Mouse (Mus musculus): ENCODE data around the gene Antxr2. TPM values are rescaled to one million over a fixed set of nuclear protein-coding genes. Genes with fewer than 3 reads are reported as not detected.

The Antxr2 gene
- total and polyA plus RNA-seq, 3 experiments: 4.3 to 5.0 TPM; not detected in 1

GRCm38 (mm10) chr5:97995881-97996280 is 35.0 kb downstream of the Antxr2 start:
- Histone ChIP-seq H3K4me1 (ENCODE audit: control insufficient read depth in 1 of 2, insufficient read depth in 2 of 2, low read length in 2 of 2) (no peaks in the 10 kb centered on the region), H3K27me3 (ENCODE audit: control insufficient read depth in 1 of 2, insufficient read depth in 2 of 2, low read length in 2 of 2) (no peaks in the 10 kb centered on the region), H3K36me3 (ENCODE audit: control insufficient read depth in 1 of 2, insufficient read depth in 2 of 2, low read length in 2 of 2) (no peaks in the 10 kb centered on the region; a peak in 1 of 4 replicates), H3K4me3 (ENCODE audit: control insufficient read depth in 1 of 2, insufficient read depth in 1 of 2, low read depth in 2 of 2, low read length in 2 of 2) (no peak overlapping the region), H3K9ac (ENCODE audit: control insufficient read depth, low read depth, low read length, poor library complexity, severe bottlenecking) (no peak overlapping the region), H3K79me2 (ENCODE audit: control insufficient read depth, insufficient read depth, low read length, poor library complexity) (no peaks in the 10 kb centered on the region), H3K27ac (ENCODE audit: control insufficient read depth, low read depth, low read length) (no peak overlapping the region), H3K9me3 (replicated peaks; ENCODE audit: insufficient read depth, low read length) (no peaks in the 10 kb centered on the region)
- DNase-seq (ENCODE audit: low read depth, low spot score): no peak
- TF ChIP-seq SMC3 (IDR thresholded peaks at IDR 0.05; ENCODE audit: low read depth, low read length) (no peak), USF2 (IDR thresholded peaks at IDR 0.05; ENCODE audit: borderline replicate concordance in 1 of 2, insufficient read depth in 1 of 2, low read depth in 1 of 2, low read length in 2 of 2) (no peak), GABPA (IDR thresholded peaks at IDR 0.05; ENCODE audit: low read depth, low read length) (no peak), TCF12 (IDR thresholded peaks at IDR 0.05; ENCODE audit: low read depth, low read length) (no peak), ZKSCAN1 (IDR thresholded peaks at IDR 0.05; ENCODE audit: low read depth, low read length) (no peak), GATA1 (IDR thresholded peaks at IDR 0.05; ENCODE audit: low read depth, low read length) (no peak), POLR2A (IDR thresholded peaks at IDR 0.05; ENCODE audit: control insufficient read depth in 1 of 2, insufficient read depth in 1 of 2, low read depth in 1 of 2, low read length in 2 of 2, poor library complexity in 1 of 2) (no peak), BHLHE40 (IDR thresholded peaks at IDR 0.05; ENCODE audit: borderline replicate concordance, low read depth, low read length) (no peak), KAT2A (conservative IDR thresholded peaks at IDR 0.05; ENCODE audit: low read depth, low read length) (no peak), MEF2A (IDR thresholded peaks at IDR 0.05; ENCODE audit: extremely low read depth, insufficient replicate concordance, low read depth, low read length, poor library complexity, severe bottlenecking) (no peak), ETS1 (IDR thresholded peaks at IDR 0.05; ENCODE audit: low read depth, low read length) (no peak), E2F4 (IDR thresholded peaks at IDR 0.05; ENCODE audit: borderline replicate concordance, low read depth, low read length) (no peak), MAFK (IDR thresholded peaks at IDR 0.05; ENCODE audit: borderline replicate concordance, low read depth, low read length) (no peak), JUND (IDR thresholded peaks at IDR 0.05; ENCODE audit: low read depth, low read length) (no peak), USF1 (IDR thresholded peaks at IDR 0.05; ENCODE audit: low read depth, low read length) (no peak), TBP (IDR thresholded peaks at IDR 0.05; ENCODE audit: low read depth, low read length) (no peak)

DNA sequence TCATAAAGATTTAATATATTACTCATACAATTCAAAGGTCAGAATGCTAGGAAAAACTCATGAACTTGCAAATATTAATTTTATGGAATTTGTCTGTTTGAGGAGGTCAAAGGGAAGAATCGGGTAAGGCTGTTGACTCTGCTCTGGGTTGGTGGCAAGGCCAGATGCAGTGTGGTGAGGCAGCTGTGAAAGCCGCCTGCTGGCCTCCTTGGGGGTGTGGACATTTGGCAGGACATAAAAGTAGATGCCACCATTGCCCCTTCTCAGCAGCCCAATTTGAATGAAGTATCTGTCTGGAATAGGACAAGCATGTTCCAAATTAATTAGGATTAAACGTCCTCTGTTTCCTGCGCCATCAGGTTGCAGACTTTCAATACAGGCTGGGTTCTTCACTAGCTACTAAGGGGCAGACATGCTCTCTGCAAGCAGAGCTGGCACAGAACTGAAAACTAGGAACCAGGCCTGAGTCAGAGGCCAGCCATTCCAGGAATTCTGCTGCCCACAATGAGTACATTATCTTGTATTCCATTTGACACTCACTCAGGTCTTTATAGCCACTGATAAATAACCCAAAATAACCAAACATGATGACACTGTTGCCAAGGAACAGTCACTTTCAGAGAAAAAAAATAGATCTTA is 44.1 kb downstream of the Antxr2 start:
- H3K9me3 ChIP-seq (replicated peaks; ENCODE audit: insufficient read depth, low read length): no peaks in the 10 kb centered on the region
- H3K27me3 ChIP-seq (ENCODE audit: control insufficient read depth in 1 of 2, insufficient read depth in 2 of 2, low read length in 2 of 2): no peaks in the 10 kb centered on the region
- H3K4me1 ChIP-seq (ENCODE audit: control insufficient read depth in 1 of 2, insufficient read depth in 2 of 2, low read length in 2 of 2): no peaks in the 10 kb centered on the region
- no peaks in the 10 kb centered on the region for H3K36me3 ChIP-seq (ENCODE audit: control insufficient read depth in 1 of 2, insufficient read depth in 2 of 2, low read length in 2 of 2)
- DNase-seq (ENCODE audit: low read depth, low spot score): no peak
- H3K79me2 ChIP-seq (ENCODE audit: control insufficient read depth, insufficient read depth, low read length, poor library complexity): no peaks in the 10 kb centered on the region
- no peak overlapping the region for H3K9ac ChIP-seq (ENCODE audit: control insufficient read depth, low read depth, low read length, poor library complexity, severe bottlenecking)
- no peak for TF ChIP-seq ZC3H11A (IDR thresholded peaks at IDR 0.05; ENCODE audit: low read depth, low read length)
- TF ChIP-seq GABPA (IDR thresholded peaks at IDR 0.05; ENCODE audit: low read depth, low read length): no peak
- no peak for TF ChIP-seq CTCF (IDR thresholded peaks at IDR 0.05 in 2 of 3, conservative IDR thresholded peaks at IDR 0.05 in 1 of 3; ENCODE audit: control insufficient read depth in 1 of 3, insufficient read depth in 1 of 3, low read depth in 2 of 3, low read length in 3 of 3, poor library complexity in 1 of 3, severe bottlenecking in 1 of 3)
- TF ChIP-seq SIN3A (IDR thresholded peaks at IDR 0.05; ENCODE audit: low read length): no peak
- no peak for TF ChIP-seq USF1 (IDR thresholded peaks at IDR 0.05; ENCODE audit: low read depth, low read length)
- TF ChIP-seq GATA1 (IDR thresholded peaks at IDR 0.05; ENCODE audit: low read depth, low read length): no peak
- no peak for TF ChIP-seq NELFE (IDR thresholded peaks at IDR 0.05; ENCODE audit: low read depth, low read length)
- TF ChIP-seq MYB (IDR thresholded peaks at IDR 0.05; ENCODE audit: low read depth, low read length): no peak
- TF ChIP-seq MXI1 (IDR thresholded peaks at IDR 0.05; ENCODE audit: low read depth, low read length): no peak
- no peak for TF ChIP-seq TBP (IDR thresholded peaks at IDR 0.05; ENCODE audit: low read depth, low read length)
- no peak for TF ChIP-seq MAFK (IDR thresholded peaks at IDR 0.05; ENCODE audit: borderline replicate concordance, low read depth, low read length)
- no peak for TF ChIP-seq POLR2AphosphoS2 (IDR thresholded peaks at IDR 0.05; ENCODE audit: low read length)
- no peak for TF ChIP-seq NRF1 (IDR thresholded peaks at IDR 0.05; ENCODE audit: insufficient read depth, low read depth, low read length, poor library complexity, severe bottlenecking)
- no peak for TF ChIP-seq MAZ (IDR thresholded peaks at IDR 0.05; ENCODE audit: low read depth, low read length)
- TF ChIP-seq ZMIZ1 (IDR thresholded peaks at IDR 0.05; ENCODE audit: low read depth, low read length): no peak
- no peak for TF ChIP-seq E2F4 (IDR thresholded peaks at IDR 0.05; ENCODE audit: borderline replicate concordance, low read depth, low read length)
- H3K27ac ChIP-seq (ENCODE audit: control insufficient read depth, low read depth, low read length): no peak overlapping the region
- no peak overlapping the region for H3K4me3 ChIP-seq (ENCODE audit: control insufficient read depth in 1 of 2, insufficient read depth in 1 of 2, low read depth in 2 of 2, low read length in 2 of 2)
